Mouse (Mus musculus) kidney, postnatal 0 days (tissue): ENCODE data around the gene Pigc. TPM values are rescaled to one million over a fixed set of nuclear protein-coding genes. Genes with fewer than 3 reads are reported as not detected.
A peak's percentile ranks its signal among the peaks of the same experiment; 100 is the strongest.

ENCODE experiments used
- ATAC-seq: fragments of 200-750 bp; cut with Nextera tagmentation; replicated peaks from 2 replicates; pipeline ENCODE4 v1.8.0; 2017; ENCODE audit warnings: low read depth, moderate number of reproducible peaks, moderate TSS enrichment, moderate library complexity; ENCODE audit not compliant: low FRiP score
- DNase-seq: peaks from one replicate; pipeline ENCODE4 v3.0.0-alpha.2; 2016; ENCODE audit warnings: low spot score
- H3K27ac ChIP-seq: fragments of 300-500 bp; sonication (generic); 2 replicates; pipeline ENCODE4 v1.5.1; 2014; ENCODE audit warnings: mild to moderate bottlenecking
- H3K27me3 ChIP-seq: fragments of 300-500 bp; sonication (generic); 2 replicates; pipeline ENCODE4 v1.6.1; 2014; ENCODE audit warnings: low read length, mixed read lengths; ENCODE audit not compliant: insufficient read depth
- H3K36me3 ChIP-seq: fragments of 300-500 bp; sonication (generic); 2 replicates; pipeline ENCODE4 v1.6.1; 2014; ENCODE audit warnings: low read length, mixed read lengths; ENCODE audit not compliant: insufficient read depth
- H3K4me1 ChIP-seq: fragments of 300-500 bp; sonication (generic); replicated peaks from 2 replicates; pipeline ENCODE4 v1.6.1; 2014; ENCODE audit warnings: antibody characterized with exemption, low read length, mixed read lengths; ENCODE audit not compliant: insufficient read depth
- H3K4me2 ChIP-seq: fragments of 300-500 bp; sonication (generic); 2 replicates; pipeline ENCODE4 v1.6.1; 2014; ENCODE audit warnings: mild to moderate bottlenecking, low read length, moderate library complexity, mixed read lengths
- H3K4me3 ChIP-seq: fragments of 300-500 bp; sonication (generic); replicated peaks from 2 replicates; pipeline ENCODE4 v1.5.1; 2014; ENCODE audit warnings: low read depth, low read length
- H3K9ac ChIP-seq: fragments of 300-500 bp; sonication (generic); 2 replicates; pipeline ENCODE4 v1.6.1; 2014; ENCODE audit warnings: low read depth, low read length
- H3K9me3 ChIP-seq: fragments of 300-500 bp; sonication (generic); replicated peaks from 2 replicates; pipeline ENCODE4 v1.6.1; 2016; ENCODE audit warnings: low read length, inconsistent platforms, mixed read lengths
- CTCF ChIP-seq: IDR thresholded peaks from 2 replicates; pipeline ENCODE4 v1.5.1; 2016; ENCODE audit warnings: antibody characterized with exemption, low read depth, mild to moderate bottlenecking, moderate library complexity
- WGBS: fragments of 180-500 bp; shearing (Covaris S2); extraction: QIAGEN DNeasy Blood & Tissue Kit; methylation state at CpG from one replicate; pipeline ENCODE4 v1.1.7; 2014; 5-methylcytosine and 5-hydroxymethylcytosine counted together
- polyA plus RNA-seq: library from polyadenylated mRNA; unstranded; fragments of >200 nt; fragmentation: Nextera tagmentation; extraction: Ambion mirVana; gene quantifications from 2 replicates; pipeline ENCODE4 v1.2.1, GENCODE M21; 2015

Gene Pigc
- polyA plus RNA-seq, 1 experiment from 2014 or later, result 43.7 TPM

DNA sequence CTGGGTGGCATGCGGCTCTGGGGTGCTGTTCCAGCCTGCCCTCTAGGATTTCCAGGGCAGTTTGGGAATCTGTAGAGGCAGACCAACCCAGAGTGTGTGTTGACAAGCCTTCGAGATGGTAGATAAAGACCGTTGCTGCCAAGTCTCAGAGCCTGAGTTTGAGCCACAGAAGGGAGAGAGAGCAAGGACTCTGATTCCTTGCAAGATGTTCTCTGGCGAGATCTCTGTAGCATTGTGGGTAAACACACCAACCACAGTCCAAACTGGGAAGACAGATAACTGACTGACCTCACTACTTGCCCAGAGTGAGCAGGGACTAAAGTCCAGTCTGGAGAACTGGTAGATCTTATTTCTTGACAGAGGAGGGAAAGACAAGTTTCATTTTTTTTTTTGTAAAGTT, 44.6 kb downstream of the Pigc start:
- no peak for TF ChIP-seq CTCF
- no peak overlapping the region for H3K27ac ChIP-seq
- DNase-seq (no peak), ATAC-seq (no peak)
- H3K4me1 ChIP-seq, result peaks cover 21% of the 10 kb centered on the region
- H3K27me3 ChIP-seq, result no peaks in the 10 kb centered on the region
- H3K9me3 ChIP-seq, result no peaks in the 10 kb centered on the region
- no peaks in the 10 kb centered on the region for H3K36me3 ChIP-seq
- WGBS, result 81% methylated on average over 4 of the region's 4 CpGs
- H3K9ac ChIP-seq, result no peak overlapping the region
- H3K4me3 ChIP-seq, result no peak overlapping the region
- no peak overlapping the region for H3K4me2 ChIP-seq

DNA sequence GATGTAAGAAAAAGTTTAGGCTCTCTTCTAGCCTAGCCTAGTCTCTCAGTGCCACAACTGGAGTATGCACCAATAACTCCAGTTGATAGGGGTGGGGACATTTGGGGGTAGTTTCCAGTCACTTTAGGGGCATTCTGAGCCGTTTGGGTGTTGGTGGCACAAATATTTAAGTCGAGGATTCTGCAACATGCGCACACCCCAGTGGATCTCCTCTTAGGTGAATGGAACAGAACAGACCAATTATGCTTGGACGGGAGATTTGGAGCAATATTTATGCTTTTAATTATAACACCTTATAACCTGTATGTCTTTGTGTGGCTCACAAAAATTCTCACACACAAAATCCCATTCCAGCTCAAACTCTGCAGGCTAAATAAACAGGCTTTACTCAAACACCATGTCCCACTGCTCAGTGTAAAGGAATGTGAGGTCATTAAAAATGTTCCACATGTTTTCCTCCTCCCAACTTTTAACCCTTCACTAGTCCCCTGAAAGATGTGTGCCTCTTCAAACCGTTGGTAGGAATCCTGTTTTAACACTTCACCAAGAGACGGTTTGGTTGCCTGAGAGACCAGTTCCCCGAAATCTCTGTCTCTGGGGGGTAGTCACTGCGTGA, 46.4 kb downstream of the Pigc start:
- ATAC-seq (0 out of 2 replicates have a peak, but pooled peaks have one; percentile 58), DNase-seq (peak; percentile 91)
- Histone ChIP-seq H3K4me1 (peaks cover 15% of the 10 kb centered on the region), H3K4me3 (no peak overlapping the region), H3K27me3 (no peaks in the 10 kb centered on the region), H3K36me3 (no peaks in the 10 kb centered on the region), H3K9me3 (no peaks in the 10 kb centered on the region), H3K4me2 (no peak overlapping the region), H3K9ac (no peak overlapping the region), H3K27ac (peak overlapping the region; percentile 47; the same call in 1 of the 2 replicates)
- no peak for TF ChIP-seq CTCF
- WGBS, result 35% methylated on average over 8 of the region's 8 CpGs

DNA sequence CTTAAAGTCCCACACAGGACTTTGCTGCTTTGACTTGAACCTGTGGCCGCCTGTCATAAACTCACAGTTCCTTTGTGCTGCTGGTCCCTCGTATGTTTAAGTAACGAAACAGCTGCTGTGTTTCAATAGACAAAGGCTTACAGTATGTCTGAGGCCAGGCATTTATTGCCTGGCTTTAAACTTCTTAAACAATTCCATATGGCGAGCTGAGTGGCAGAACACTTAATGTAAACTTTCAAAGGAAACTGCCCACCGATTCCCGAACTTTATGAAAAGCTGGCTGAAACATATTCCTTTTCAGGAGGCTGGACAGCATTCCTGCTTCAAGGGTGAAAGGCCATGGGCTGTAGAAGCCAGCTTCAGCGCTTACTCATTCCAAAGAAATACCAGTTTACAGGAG, 48.0 kb downstream of the Pigc start:
- H3K27me3 ChIP-seq, result no peaks in the 10 kb centered on the region
- no peak for TF ChIP-seq CTCF
- H3K4me3 ChIP-seq, result no peak overlapping the region
- no peaks in the 10 kb centered on the region for H3K36me3 ChIP-seq
- DNase-seq (peak; percentile 65), ATAC-seq (no peak)
- H3K4me1 ChIP-seq, result peaks cover 15% of the 10 kb centered on the region
- no peak overlapping the region for H3K4me2 ChIP-seq
- WGBS, result 24% methylated on average over 7 of the region's 7 CpGs
- H3K9me3 ChIP-seq, result no peaks in the 10 kb centered on the region
- H3K27ac ChIP-seq, result peak overlapping the region; percentile 65
- H3K9ac ChIP-seq, result no peak overlapping the region

DNA sequence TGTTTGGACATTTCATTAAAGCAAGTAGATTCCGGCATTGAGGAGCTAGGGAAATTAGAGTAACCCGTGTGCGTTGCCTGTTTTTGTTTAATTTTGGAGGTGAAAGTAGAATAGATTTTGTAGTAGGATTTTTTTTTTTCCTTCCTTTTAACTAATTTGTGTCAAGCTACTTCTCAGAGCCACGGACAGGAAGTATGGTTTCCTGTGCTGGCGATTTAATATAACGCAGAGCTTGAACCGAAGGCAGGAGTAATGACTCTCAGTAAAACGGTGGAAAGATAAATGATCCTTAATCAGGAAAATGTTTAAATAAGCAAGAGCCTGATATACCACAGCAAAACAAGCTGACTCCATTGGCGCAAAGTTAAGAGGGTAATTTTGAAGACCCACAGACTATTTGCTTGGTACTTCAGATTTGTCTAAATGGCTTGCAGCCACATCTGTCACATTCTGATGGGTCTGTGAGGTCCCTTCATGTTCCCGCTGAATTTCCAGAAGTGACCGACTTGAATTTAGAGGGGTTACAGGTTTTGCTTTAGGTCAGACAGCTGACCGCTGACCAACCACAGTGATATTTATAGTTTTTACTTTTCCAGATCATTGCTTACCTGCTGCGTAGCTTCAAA, 49.1 kb downstream of the Pigc start:
- DNase-seq, result no peak
- Histone ChIP-seq H3K9ac (no peak overlapping the region), H3K9me3 (no peaks in the 10 kb centered on the region), H3K27me3 (no peaks in the 10 kb centered on the region), H3K27ac (peak overlapping the region; percentile 65), H3K4me3 (no peak overlapping the region), H3K36me3 (no peaks in the 10 kb centered on the region), H3K4me2 (peak overlapping the region; percentile 0; the same call in 1 of the 2 replicates), H3K4me1 (peaks cover 15% of the 10 kb centered on the region)
- TF ChIP-seq CTCF, result no peak
- ATAC-seq, result no peak
- WGBS, result 21% methylated on average over 13 of the region's 13 CpGs

DNA sequence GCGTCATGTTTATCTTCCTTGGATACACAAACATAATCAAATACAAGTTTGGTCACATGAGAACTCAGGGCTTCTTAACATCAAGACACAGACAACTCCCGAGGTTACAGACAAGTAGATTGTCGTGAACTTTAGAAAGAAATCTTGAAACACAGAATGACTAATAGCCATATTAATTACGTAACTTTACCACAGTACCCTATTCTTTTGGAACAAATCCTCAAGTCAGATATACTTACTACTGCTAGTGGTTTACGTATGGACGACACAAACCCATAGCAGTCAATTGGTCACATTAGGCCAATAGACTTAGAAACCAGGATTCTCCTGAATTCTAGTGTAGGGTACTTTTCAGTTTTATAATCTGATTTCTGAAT, 49.6 kb downstream of the Pigc start:
- Histone ChIP-seq H3K27me3 (no peaks in the 10 kb centered on the region), H3K36me3 (no peaks in the 10 kb centered on the region), H3K4me2 (no peak overlapping the region), H3K4me3 (no peak overlapping the region), H3K27ac (no peak overlapping the region), H3K4me1 (peaks cover 15% of the 10 kb centered on the region), H3K9me3 (no peaks in the 10 kb centered on the region), H3K9ac (no peak overlapping the region)
- ATAC-seq, result no peak
- DNase-seq, result no peak
- WGBS, result 43% methylated on average over 6 of the region's 6 CpGs
- no peak for TF ChIP-seq CTCF

DNA sequence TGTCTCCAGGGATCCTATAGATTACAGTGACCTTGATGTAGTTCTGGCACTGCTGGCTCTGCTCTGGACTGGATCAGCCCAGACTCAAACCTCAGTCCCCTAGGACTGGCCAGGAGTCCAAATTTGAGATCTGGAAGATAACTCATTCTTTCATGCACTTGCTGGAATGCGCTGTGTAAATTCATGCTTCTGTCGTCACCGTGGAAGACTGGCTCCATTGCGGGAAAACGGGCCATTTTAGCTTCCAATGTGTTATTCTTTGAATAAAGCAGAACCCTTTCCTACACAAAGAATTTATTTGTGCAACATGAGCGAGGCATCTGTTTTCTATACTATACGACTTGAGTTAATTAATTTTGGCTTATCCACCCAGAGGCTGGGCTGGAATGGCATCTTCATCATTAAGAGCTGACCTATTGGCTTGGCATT, 51.3 kb downstream of the Pigc start:
- H3K36me3 ChIP-seq, result no peaks in the 10 kb centered on the region
- ATAC-seq (no peak), DNase-seq (no peak)
- no peak overlapping the region for H3K4me3 ChIP-seq
- H3K9ac ChIP-seq, result no peak overlapping the region
- WGBS, result 52% methylated on average over 7 of the region's 7 CpGs
- peaks cover 15% of the 10 kb centered on the region for H3K4me1 ChIP-seq
- no peak for TF ChIP-seq CTCF
- no peaks in the 10 kb centered on the region for H3K27me3 ChIP-seq
- H3K9me3 ChIP-seq, result no peaks in the 10 kb centered on the region
- H3K27ac ChIP-seq, result no peak overlapping the region
- no peak overlapping the region for H3K4me2 ChIP-seq
